Mouse (Mus musculus) heart, embryonic 12.5 days (tissue): ENCODE measurements around the gene Xpnpep2. TPM values are rescaled to one million over a fixed set of nuclear protein-coding genes. Genes with fewer than 3 reads are reported as not detected.

Experiments
- ATAC-seq: fragments of 200-750 bp; cut with Nextera tagmentation; 2 replicates; pipeline ENCODE4 v1.8.0; 2017; ENCODE audit warnings: moderate TSS enrichment, moderate library complexity; ENCODE audit not compliant: insufficient number of reproducible peaks, low FRiP score
- H3K27ac ChIP-seq: fragments of 300-500 bp; sonication (generic); 2 replicates; pipeline ENCODE4 v1.5.1; 2016; ENCODE audit warnings: mild to moderate bottlenecking, moderate library complexity; ENCODE audit not compliant: poor library complexity, severe bottlenecking
- H3K27me3 ChIP-seq: fragments of 300-500 bp; sonication (generic); replicated peaks from 2 replicates; pipeline ENCODE4 v1.6.1; 2016; ENCODE audit warnings: mild to moderate bottlenecking, moderate library complexity
- H3K36me3 ChIP-seq: fragments of 300-500 bp; sonication (generic); 2 replicates; pipeline ENCODE4 v1.6.1; 2016; ENCODE audit warnings: mild to moderate bottlenecking, moderate library complexity
- H3K4me1 ChIP-seq: fragments of 300-500 bp; sonication (generic); replicated peaks from 2 replicates; pipeline ENCODE4 v1.6.1; 2016; ENCODE audit warnings: mild to moderate bottlenecking
- H3K4me2 ChIP-seq: fragments of 300-500 bp; sonication (generic); 2 replicates; pipeline ENCODE4 v1.6.1; 2016; ENCODE audit warnings: mild to moderate bottlenecking, moderate library complexity
- H3K4me3 ChIP-seq: fragments of 300-500 bp; sonication (generic); 2 replicates; pipeline ENCODE4 v1.5.1; 2016; ENCODE audit warnings: mild to moderate bottlenecking
- H3K9ac ChIP-seq: fragments of 300-500 bp; sonication (generic); 2 replicates; pipeline ENCODE4 v1.6.1; 2016; ENCODE audit warnings: mild to moderate bottlenecking, moderate library complexity
- H3K9me3 ChIP-seq: fragments of 300-500 bp; sonication (generic); replicated peaks from 2 replicates; pipeline ENCODE4 v1.6.1; 2016; ENCODE audit warnings: mild to moderate bottlenecking, moderate library complexity
- WGBS: fragments of 180-500 bp; shearing (Covaris S2); methylation state at CpG from one replicate; pipeline ENCODE4 v1.1.7; 2016; 5-methylcytosine and 5-hydroxymethylcytosine counted together
- polyA plus RNA-seq: library from polyadenylated mRNA; unstranded; fragments of >200 nt; fragmentation: Nextera tagmentation; extraction: Ambion mirVana; gene quantifications from 2 replicates; pipeline ENCODE4 v1.2.1, GENCODE M21; 2016

Xpnpep2 gene
- polyA plus RNA-seq, 1 experiment from 2014 or later = 0.41 TPM

DNA sequence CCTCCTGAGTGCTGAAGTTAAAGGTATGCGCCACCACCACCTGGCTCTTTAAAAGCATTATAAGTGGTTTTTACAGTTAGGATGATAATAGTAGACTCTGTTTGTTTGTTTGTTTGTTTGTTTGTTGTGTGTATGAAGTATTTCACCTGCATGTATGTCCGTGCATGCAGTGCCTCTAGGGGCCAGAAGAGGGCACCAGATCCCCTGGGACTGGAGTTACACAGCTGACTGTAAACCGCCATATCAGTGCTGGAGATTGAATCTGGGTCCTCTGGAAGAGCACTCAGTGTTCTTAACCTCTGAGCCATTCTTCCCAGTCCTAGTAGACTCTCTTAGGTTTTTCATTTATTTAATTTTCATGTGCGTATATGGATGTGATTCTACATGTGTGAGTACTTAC is 13.9 kb upstream of the Xpnpep2 start:
- 65% methylated on average over 4 of the region's 4 CpGs for WGBS
- Histone ChIP-seq H3K27ac (no peak overlapping the region), H3K27me3 (peaks cover 16% of the 10 kb centered on the region; the same call in 1 of the 2 replicates), H3K4me1 (0 out of 2 replicates have a peak, but pooled peaks cover 4% of the 10 kb centered on the region), H3K36me3 (no peaks in the 10 kb centered on the region), H3K9ac (no peak overlapping the region), H3K4me3 (no peak overlapping the region), H3K9me3 (no peaks in the 10 kb centered on the region), H3K4me2 (no peak overlapping the region)
- no peak for ATAC-seq

- no peak overlapping the region for H3K27ac ChIP-seq
Observed at GRCm38 (mm10) chrX:48096580-48096979, 11.9 kb upstream of the Xpnpep2 start.

GRCm38 (mm10) chrX:48098470-48099129 is 9.9 kb upstream of the Xpnpep2 start:
- Histone ChIP-seq H3K4me1 (no peaks in the 10 kb centered on the region), H3K9me3 (no peaks in the 10 kb centered on the region), H3K36me3 (no peaks in the 10 kb centered on the region), H3K27ac (no peak overlapping the region), H3K27me3 (peaks cover 9% of the 10 kb centered on the region; the same call in 1 of the 2 replicates), H3K4me2 (no peak overlapping the region), H3K9ac (no peak overlapping the region), H3K4me3 (no peak overlapping the region)
- 74% methylated on average over 9 of the region's 9 CpGs for WGBS
- ATAC-seq = no peak

More at GRCm38 (mm10) chrX:48096580-48096979, 11.9 kb upstream of the Xpnpep2 start:
- no peak overlapping the region for H3K4me3 ChIP-seq
- H3K27me3 ChIP-seq = peaks cover 15% of the 10 kb centered on the region; the same call in 1 of the 2 replicates
- H3K9ac ChIP-seq = no peak overlapping the region
- H3K9me3 ChIP-seq = no peaks in the 10 kb centered on the region
- 0 out of 2 replicates have a peak, but pooled peaks cover 4% of the 10 kb centered on the region for H3K4me1 ChIP-seq
- H3K4me2 ChIP-seq = no peak overlapping the region
- ATAC-seq = no peak
- H3K36me3 ChIP-seq = no peaks in the 10 kb centered on the region
- 75% methylated on average over 8 of the region's 8 CpGs for WGBS

- no peak for ATAC-seq
- Histone ChIP-seq H3K36me3 (no peaks in the 10 kb centered on the region), H3K27ac (no peak overlapping the region), H3K4me3 (no peak overlapping the region), H3K4me2 (no peak overlapping the region), H3K4me1 (no peaks in the 10 kb centered on the region), H3K9ac (no peak overlapping the region), H3K9me3 (no peaks in the 10 kb centered on the region), H3K27me3 (peaks cover 9% of the 10 kb centered on the region; the same call in 1 of the 2 replicates)
- WGBS = 19% methylated on average over 1 of the region's 1 CpGs
Observed at GRCm38 (mm10) chrX:48099871-48100270, 8.7 kb upstream of the Xpnpep2 start.

DNA sequence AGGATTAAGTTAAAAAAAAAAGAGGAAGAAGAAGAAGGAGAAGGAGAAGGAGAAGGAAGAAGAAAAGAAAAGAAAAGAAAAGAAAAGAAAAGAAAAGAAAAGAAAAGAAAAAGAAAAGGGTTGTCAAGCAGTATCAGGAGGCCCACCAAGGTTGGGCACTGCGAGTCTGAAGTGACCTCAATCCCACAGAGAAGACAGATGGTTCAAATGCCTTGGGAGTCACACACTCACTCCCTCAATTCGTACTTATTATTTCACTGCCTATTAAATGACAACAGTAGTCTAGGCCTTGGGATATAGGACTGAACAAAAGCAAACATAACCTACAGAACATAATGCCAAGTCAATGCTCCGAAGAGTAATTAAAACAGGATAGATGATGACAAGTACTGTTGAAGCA is 5.3 kb upstream of the Xpnpep2 start:
- no peak overlapping the region for H3K4me2 ChIP-seq
- no peak for ATAC-seq
- WGBS = 81% methylated on average over 3 of the region's 3 CpGs

DNA sequence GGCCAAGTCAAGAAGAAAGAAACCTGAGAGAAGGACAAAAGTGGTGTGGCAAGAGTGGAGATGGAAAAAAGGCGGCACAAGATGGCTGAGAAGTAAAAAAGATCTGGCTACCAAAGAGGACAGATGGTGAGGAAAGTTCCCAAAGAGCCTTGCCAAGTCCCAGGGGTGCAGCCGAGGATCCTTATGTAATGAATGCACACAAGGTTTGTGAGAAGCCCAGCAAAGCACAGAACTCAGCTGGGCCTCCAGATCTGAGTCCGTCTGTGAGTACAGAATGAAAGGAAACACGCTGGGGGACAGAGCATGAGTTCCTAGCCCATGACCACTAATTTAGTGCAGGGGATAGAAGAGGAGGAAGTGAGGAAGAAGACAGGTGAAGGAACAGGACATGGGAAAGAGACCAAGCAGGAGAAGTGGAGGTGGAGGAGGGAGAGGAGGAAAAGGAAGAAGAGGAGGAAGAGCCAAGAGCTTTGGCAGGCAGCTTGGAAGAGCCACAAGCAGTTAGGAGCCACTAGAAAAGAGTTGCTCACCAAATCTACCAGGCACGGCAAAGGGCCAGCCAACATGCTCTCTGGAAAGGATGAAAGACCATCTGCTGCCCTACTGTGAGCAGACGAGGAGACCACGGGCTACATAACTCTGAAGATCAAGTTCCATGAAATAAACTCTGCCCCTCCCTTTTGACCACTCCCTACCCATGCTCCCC is 3.6 kb upstream of the Xpnpep2 start:
- H3K36me3 ChIP-seq = no peaks in the 10 kb centered on the region
- H3K9ac ChIP-seq = no peak overlapping the region
- no peaks in the 10 kb centered on the region for H3K9me3 ChIP-seq
- ATAC-seq = no peak
- H3K4me3 ChIP-seq = no peak overlapping the region
- H3K27me3 ChIP-seq = 0 out of 2 replicates have a peak, but pooled peaks cover 6% of the 10 kb centered on the region
- H3K4me1 ChIP-seq = 0 out of 2 replicates have a peak, but pooled peaks cover 2% of the 10 kb centered on the region
- H3K27ac ChIP-seq = no peak overlapping the region
- no peak overlapping the region for H3K4me2 ChIP-seq
- WGBS = 69% methylated on average over 7 of the region's 7 CpGs

More for the DNA sequence above, 5.3 kb upstream of the Xpnpep2 start:
- Histone ChIP-seq H3K4me3 (no peak overlapping the region), H3K9ac (no peak overlapping the region), H3K27ac (no peak overlapping the region), H3K27me3 (peaks cover 10% of the 10 kb centered on the region; the same call in 1 of the 2 replicates), H3K9me3 (no peaks in the 10 kb centered on the region), H3K36me3 (no peaks in the 10 kb centered on the region), H3K4me1 (no peaks in the 10 kb centered on the region)

DNA sequence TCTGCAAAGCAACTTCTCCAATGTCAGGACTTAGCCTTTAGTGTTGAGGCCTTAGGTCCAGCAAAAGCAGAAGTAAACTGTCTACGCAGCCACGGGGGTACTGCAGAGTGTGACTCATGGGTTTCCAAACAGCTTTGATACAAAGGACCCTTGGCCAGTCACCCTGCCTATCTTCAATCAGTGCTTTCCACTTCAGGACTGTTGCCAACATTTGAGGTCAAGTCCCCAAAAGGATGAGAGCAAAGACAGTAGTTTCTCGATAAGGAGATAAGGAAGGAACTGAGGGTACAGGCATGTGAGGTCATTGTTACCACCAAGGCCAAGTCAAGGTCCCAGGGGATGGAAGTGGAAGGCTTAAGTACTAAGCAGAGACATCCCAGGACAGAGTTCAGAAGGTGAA is 2.3 kb upstream of the Xpnpep2 start:
- WGBS = 48% methylated on average over 3 of the region's 3 CpGs
- no peak overlapping the region for H3K4me2 ChIP-seq
- no peak for ATAC-seq
- H3K4me1 ChIP-seq = 0 out of 2 replicates have a peak, but pooled peaks cover 2% of the 10 kb centered on the region
- no peak overlapping the region for H3K9ac ChIP-seq
- no peaks in the 10 kb centered on the region for H3K36me3 ChIP-seq
- H3K27ac ChIP-seq = no peak overlapping the region
- peaks cover 6% of the 10 kb centered on the region; the same call in 1 of the 2 replicates for H3K27me3 ChIP-seq
- H3K4me3 ChIP-seq = no peak overlapping the region
- no peaks in the 10 kb centered on the region for H3K9me3 ChIP-seq

GRCm38 (mm10) chrX:48109316-48109655 is 761 bp downstream of the Xpnpep2 start:
- Histone ChIP-seq H3K36me3 (no peaks in the 10 kb centered on the region), H3K9me3 (no peaks in the 10 kb centered on the region), H3K4me2 (no peak overlapping the region), H3K4me3 (no peak overlapping the region), H3K27me3 (peaks cover 6% of the 10 kb centered on the region; the same call in 1 of the 2 replicates), H3K4me1 (0 out of 2 replicates have a peak, but pooled peaks cover 2% of the 10 kb centered on the region), H3K27ac (no peak overlapping the region), H3K9ac (no peak overlapping the region)
- 72% methylated on average over 3 of the region's 3 CpGs for WGBS
- no peak for ATAC-seq

GRCm38 (mm10) chrX:48119294-48119693 is 10.8 kb downstream of the Xpnpep2 start:
- Histone ChIP-seq H3K4me1 (no peaks in the 10 kb centered on the region), H3K27me3 (peaks cover 30% of the 10 kb centered on the region), H3K4me2 (no peak overlapping the region), H3K4me3 (no peak overlapping the region), H3K27ac (no peak overlapping the region), H3K9me3 (no peaks in the 10 kb centered on the region), H3K36me3 (no peaks in the 10 kb centered on the region), H3K9ac (no peak overlapping the region)
- ATAC-seq = no peak

GRCm38 (mm10) chrX:48124132-48125071 is 15.9 kb downstream of the Xpnpep2 start:
- H3K27me3 ChIP-seq = peaks cover 20% of the 10 kb centered on the region
- H3K4me1 ChIP-seq = no peaks in the 10 kb centered on the region
- no peak for ATAC-seq
- H3K4me3 ChIP-seq = peak overlapping the region; percentile 17; the same call in 1 of the 2 replicates
- no peak overlapping the region for H3K27ac ChIP-seq
- H3K36me3 ChIP-seq = no peaks in the 10 kb centered on the region
- no peak overlapping the region for H3K9ac ChIP-seq
- H3K9me3 ChIP-seq = no peaks in the 10 kb centered on the region
- 20% methylated on average over 17 of the region's 17 CpGs for WGBS
- H3K4me2 ChIP-seq = peak overlapping the region; percentile 59
